Mouse (Mus musculus) lung, postnatal 36 days (tissue): ENCODE measurements around the gene Slc5a11.

ENCODE experiments used
- DNase-seq: peaks from one replicate; pipeline ENCODE4 v3.0.0; 2022; ENCODE audit warnings: mixed read lengths

Slc5a11 gene

GRCm38 (mm10) chr7:123215138-123215537 is 558 bp downstream of the Slc5a11 start:
- no peak for DNase-seq

DNA sequence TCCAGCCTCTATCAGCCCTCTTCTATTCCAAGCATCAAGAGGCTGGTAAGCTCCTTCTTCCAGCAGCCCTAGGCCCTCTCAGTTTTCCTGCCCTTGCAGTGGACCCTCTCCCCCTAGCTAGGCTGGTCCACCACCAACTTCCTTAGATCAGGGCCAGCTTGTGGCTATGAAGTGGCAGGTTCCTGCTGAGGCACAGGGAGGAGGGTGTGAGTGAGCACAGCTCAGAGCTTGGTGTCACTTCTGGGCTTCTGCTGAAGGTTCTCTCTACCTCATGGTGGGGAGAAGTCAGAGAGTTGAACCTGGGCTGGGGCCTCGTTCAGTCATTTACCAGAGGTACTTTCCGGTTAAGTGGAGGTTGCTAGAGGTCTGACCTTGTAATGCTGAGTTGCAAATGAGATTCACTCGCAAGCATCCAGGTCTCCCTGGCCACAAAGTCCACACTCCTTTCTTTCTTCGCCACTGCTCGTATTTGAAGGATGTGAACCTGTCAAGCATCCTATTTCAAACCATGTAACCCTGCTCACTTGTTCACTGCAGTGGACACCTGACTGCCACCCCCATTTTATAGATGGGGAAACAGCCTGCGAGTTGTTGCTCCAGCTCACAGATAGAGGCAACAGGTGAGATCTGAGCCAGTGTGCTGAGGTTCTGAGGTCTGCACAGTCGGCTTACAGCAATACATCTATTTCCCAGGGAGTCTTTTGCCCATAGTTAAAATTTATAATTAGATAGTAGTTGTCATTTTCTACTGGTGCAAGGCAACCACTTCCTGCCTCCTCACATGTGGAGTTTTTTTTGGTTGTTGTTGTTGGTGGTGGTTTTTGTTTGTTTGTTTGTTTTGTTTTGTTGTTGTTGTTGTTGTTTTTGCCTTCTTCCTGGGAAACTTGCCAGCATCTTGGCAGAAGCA is 3.1 kb downstream of the Slc5a11 start:
- no peak for DNase-seq

DNA sequence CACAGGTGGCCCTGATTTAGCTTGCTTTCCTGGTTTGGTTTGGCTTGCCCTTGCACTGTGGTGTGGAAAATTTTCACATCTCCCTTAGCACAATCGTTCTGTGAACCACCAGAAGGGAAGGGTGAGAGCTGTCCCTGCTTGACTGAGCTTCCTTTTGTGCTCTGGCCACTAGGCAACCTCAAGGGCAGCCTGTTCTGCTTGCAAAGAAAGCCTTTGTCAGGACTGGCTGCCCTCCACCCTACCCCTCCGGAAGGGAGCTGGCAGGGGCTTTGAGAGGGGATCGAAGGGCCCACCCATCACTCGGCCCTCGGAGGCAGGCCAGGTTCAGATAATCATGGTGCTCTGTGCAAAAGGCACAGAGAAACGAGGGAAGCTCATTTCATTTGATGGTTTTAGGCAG is 4.0 kb downstream of the Slc5a11 start:
- DNase-seq: no peak

- DNase-seq: no peak
Measured at GRCm38 (mm10) chr7:123219781-123220632, 5.4 kb downstream of the Slc5a11 start.

- no peak for DNase-seq
Measured at GRCm38 (mm10) chr7:123220633-123220942, 6.0 kb downstream of the Slc5a11 start.

DNA sequence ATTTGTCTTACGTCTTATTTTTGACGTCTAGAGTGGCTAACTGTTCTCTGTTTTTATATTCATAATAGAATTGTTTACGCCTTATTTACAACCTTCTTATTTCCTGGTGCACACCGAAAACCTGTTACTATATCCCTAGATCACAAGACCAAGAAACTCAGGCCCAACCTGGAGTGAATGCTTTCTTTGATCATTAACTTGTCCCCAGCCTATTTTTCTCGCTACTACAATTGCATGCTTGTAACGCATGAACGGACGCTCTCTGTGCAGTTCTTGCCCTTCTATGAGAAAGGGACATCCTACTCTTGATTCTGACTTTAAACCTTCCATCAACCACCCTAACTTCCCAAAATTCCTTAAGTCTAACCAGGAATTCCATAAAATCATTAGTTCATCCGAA is 9.5 kb downstream of the Slc5a11 start:
- DNase-seq: no peak

DNA sequence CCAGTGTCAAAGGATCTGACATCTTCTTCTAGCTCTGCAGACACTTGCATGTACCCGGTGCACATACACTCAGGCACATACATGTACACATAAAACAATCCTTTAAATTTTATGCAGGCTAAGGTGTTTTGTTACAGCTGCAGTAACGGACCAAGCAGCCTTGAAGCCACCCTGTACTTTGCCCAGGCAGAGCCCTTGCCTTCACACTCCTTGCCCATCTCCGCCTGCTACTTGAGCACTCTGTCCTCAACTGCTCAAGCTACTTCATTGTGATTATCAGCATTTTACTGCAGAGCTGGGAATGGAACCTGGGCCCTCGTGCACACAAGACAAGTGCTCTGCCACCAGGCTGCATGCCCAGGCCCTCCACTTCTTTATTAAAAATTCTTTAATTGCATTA is 10.6 kb downstream of the Slc5a11 start:
- no peak for DNase-seq

GRCm38 (mm10) chr7:123235449-123235848 is 20.9 kb downstream of the Slc5a11 start:
- peak; percentile 4 for DNase-seq

DNA sequence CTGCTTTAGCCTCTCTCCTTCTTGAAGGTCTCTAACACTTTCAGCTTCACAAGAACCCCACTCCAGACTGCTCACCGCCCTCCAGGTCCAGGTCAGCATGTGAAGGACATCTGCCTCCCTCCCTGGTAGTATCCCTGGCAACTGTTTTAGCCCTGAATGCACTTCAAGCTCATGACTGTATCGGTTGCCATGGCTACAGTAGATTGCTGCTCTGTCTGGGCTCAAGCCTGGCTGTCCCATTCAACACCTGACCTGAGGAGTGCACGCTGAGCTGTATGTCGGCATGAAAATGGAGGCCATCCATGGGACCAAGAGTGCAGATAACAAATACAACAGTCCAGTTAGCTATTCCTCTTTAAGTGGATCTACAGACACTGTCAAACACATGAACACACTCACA is 24.0 kb downstream of the Slc5a11 start:
- DNase-seq: no peak

GRCm38 (mm10) chr7:123240064-123240463 is 25.5 kb downstream of the Slc5a11 start:
- DNase-seq: no peak

- no peak for DNase-seq
Measured at GRCm38 (mm10) chr7:123242241-123242640, 27.7 kb downstream of the Slc5a11 start.

- DNase-seq: no peak
Measured at GRCm38 (mm10) chr7:123244833-123245232, 30.3 kb downstream of the Slc5a11 start.

GRCm38 (mm10) chr7:123246504-123247084 is 32.0 kb downstream of the Slc5a11 start:
- DNase-seq: no peak

GRCm38 (mm10) chr7:123248166-123248565 is 33.6 kb downstream of the Slc5a11 start:
- DNase-seq: no peak

DNA sequence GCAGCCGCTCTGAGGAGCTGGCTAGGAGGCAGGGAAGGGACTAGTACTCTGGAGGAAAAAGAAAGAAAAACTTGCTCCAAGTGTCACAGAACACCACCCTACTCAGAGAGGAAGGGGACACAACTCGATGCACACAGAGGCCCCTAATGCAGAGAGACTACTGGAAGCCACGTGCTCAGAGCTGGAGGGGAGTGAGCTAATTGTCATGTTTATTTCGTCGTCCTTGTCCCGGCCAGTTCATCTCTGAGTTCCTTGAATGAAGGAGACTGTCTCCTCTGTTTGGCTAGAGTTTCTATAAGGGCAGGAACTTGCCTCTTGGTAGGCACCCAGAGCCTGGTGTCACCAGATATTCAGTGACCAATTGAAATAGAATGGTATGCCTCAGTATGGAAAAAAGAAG is 36.8 kb downstream of the Slc5a11 start:
- DNase-seq: no peak

- DNase-seq: no peak
Measured at GRCm38 (mm10) chr7:123253396-123253795, 38.8 kb downstream of the Slc5a11 start.

GRCm38 (mm10) chr7:123254196-123254970 is 39.8 kb downstream of the Slc5a11 start:
- DNase-seq: no peak

DNA sequence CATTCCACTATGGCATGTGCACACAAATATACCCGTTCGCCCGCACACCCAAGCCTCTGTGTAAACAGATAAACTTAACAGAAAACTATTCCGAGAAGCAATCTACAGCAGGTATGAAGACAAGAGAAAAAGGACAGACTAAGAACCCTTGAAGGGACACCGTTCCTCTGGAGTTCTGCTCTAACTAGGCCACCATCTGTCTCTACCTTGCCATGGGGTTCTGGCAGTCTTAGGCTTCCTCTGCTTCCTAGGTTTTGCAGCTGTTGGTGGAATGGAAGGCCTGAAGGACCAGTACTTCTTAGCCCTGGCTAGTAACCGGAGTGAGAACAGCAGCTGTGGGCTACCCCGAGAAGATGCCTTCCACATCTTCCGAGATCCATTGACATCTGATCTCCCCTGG is 43.5 kb downstream of the Slc5a11 start:
- no peak for DNase-seq

- DNase-seq: no peak
Measured at GRCm38 (mm10) chr7:123273056-123273455, 58.5 kb downstream of the Slc5a11 start.

DNA sequence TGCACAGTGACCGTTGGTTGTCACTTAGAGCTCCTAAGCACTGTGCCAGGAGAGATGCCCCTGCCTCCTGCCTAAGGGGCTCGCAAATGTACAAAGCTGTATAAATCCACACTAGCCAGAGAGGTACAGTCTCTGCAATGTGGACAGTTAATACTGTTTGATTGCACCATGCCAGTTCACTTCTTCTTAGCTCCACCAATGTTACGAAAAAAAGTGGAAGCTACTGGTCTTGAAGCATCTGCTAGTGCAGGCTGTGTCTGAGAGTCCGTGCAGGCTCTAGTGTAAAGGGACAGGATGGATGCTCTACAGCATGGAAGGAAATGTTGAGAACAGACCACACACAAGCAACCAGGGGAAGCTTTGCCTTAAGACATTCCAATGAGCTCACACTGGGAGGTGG is 62.0 kb downstream of the Slc5a11 start:
- no peak for DNase-seq

DNA sequence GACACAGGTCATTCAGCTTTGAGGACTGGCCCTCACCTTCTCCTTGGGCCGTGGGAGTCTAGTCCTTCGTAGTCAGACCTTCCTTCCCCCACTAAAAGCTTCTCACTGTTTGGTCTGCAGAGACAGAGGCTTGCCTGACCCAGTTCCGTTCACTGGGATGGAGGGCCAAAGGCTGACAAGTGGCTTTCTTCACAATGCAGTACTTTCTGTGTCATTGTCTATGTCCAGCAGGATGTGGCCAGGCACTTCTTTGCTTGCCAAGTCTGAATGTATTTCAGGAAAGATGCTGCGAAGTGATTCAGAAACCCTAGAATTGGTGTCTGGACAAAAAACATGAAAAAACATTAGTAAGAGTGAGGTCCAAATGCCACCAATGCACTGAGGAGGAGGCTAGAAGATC is 65.2 kb downstream of the Slc5a11 start:
- DNase-seq: no peak

- DNase-seq: no peak
Measured at GRCm38 (mm10) chr7:123283826-123284225, 69.2 kb downstream of the Slc5a11 start.

- no peak for DNase-seq
Measured at GRCm38 (mm10) chr7:123285896-123286295, 71.3 kb downstream of the Slc5a11 start.
